Mouse (Mus musculus) cerebellum, postnatal 14 days (tissue): ENCODE results near the gene Aurkb.
"Not testable (repeated sequence)": the region's sequence is repeated elsewhere in the genome, so short reads cannot be mapped to it uniquely, and the experiment has no call there.

Source experiments
- DNase-seq, 2 experiments: peaks; one replicate each; pipeline ENCODE4 v3.0.0; 2021; ENCODE audit warnings: mixed read lengths in 2 of 2

Gene Aurkb

GRCm38 (mm10) chr11:69081613-69082012 lies 36.2 kb downstream of the Aurkb start:
- DNase-seq, result no peak

- DNase-seq, result no peak
Observed at GRCm38 (mm10) chr11:69085608-69086007, 40.2 kb downstream of the Aurkb start.

DNA sequence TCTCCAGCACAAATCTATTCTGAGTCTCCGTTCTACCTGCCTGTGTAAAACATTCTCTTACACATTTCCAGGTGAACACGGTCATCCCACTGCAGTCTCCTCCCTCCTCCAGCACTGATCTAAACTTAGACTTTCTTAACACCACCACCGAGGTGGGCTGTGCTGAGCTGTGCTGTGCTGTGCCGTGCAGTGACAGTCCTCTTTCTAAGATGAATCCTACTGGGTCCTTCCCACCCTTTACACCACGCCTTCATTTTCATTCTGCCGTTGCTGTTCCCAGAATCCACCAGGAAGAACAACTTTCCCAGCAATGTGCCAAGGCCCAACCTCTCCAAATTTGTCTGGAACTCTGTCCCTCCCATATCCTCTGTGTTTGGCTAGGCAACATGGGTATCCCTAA lies 40.9 kb downstream of the Aurkb start:
- no peak for DNase-seq

- DNase-seq, result no peak
Observed at GRCm38 (mm10) chr11:69087082-69087481, 41.6 kb downstream of the Aurkb start.

DNA sequence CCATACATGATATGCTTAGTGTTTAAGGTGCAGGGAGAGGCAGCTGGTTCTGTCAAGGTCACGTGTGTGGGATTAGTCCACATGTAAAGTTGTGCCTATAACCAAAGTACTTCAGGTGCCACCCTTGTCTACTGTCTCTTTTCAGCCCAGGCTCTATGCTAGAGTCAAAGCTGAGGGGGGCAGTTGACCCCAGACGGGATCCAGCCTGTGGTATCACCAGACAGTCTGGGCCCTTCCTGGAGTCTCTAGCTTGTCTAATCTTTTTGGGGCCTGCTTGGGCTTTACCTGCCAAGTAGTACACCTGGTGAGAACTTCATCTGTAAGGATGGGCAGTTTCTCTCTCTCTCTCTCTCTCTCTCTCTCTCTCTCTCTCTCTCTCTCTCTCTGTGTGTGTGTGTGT lies 42.1 kb downstream of the Aurkb start:
- no peak for DNase-seq

DNA sequence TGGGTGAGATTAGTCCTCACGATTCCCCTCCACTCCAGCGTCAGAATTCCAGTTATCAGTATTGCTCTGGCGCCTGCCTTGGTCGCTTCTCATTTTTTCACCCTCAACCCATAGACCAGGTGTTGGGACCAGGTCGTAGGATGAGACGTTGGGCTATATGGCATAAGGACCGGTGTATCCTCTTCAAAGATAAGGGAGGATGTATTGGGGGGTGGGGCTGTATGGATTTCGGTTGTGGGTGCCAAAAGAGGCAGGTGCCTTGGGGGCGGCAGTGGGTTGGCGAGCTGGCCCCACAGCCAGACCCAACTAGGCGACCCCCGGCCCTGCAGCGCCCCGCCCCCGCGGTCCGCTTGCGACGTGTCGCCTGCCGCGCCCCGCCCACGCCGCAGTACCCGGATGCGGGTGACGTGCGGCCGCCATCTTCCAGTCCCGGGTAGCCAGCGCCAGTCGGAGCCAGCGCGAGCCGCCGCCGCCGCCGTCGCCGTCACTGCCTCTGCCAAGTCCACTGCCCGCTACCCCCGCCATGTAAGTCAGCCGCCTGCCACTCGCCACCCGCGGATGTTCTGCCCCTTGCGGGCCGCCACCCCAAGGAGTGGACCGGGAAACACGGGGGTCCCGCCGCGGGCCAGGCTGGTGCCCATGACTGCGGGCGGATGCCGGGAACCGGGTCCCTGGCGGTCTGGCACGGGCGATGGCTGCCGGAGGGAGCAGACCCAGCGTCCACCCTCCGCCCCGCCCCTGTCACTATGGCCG lies 42.8 kb downstream of the Aurkb start, which contains the start of gene Vamp2:
Vamp2 (plus strand) TSS at position 388 of the 753 bp plus-strand sequence.
- peak; percentile 97 to 98 for DNase-seq

GRCm38 (mm10) chr11:69088856-69089615 lies 43.6 kb downstream of the Aurkb start:
- DNase-seq, result no peak

DNA sequence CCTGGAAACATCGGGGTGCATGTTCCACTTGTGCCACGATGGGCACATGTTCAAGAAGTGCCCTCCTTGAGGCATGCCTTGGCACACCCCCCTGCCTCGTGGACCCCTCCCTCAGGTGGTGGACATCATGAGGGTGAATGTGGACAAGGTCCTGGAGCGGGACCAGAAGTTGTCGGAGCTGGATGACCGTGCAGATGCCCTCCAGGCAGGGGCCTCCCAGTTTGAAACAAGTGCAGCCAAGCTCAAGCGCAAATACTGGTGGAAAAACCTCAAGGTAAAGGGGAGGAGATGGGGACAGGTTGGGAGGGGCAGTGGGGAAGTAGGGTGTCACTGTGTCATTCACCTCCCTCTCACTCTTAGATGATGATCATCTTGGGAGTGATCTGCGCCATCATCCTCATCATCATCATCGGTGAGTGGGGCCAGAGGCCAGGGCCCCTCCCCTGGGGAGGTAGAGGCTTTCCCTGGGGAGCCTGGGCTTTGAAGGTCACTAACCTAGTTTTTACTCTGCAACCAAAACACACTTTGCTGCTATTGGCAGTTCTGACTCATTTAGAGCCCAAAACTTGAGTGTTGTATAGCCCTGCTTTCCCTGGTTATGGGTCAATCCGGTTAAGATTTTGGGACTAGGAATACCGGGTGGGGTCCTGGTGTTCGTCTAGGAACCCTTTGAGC lies 44.3 kb downstream of the Aurkb start:
- peak in 1 of 2 experiments; percentile 63 for DNase-seq

GRCm38 (mm10) chr11:69090367-69090766 lies 44.9 kb downstream of the Aurkb start:
- DNase-seq, result no peak

GRCm38 (mm10) chr11:69091566-69092385 lies 46.3 kb downstream of the Aurkb start:
- DNase-seq, result no peak

GRCm38 (mm10) chr11:69092386-69092751 lies 46.9 kb downstream of the Aurkb start:
- DNase-seq, result peak; percentile 94 to 96

GRCm38 (mm10) chr11:69092871-69093270 lies 47.4 kb downstream of the Aurkb start:
- no peak for DNase-seq

- not testable (repeated sequence) for DNase-seq
Observed at GRCm38 (mm10) chr11:69093856-69094255, 48.4 kb downstream of the Aurkb start.

GRCm38 (mm10) chr11:69094697-69095429 lies 49.4 kb downstream of the Aurkb start, which contains the start of gene Per1:
Per1 (plus strand) TSS chr11:69095217.
- DNase-seq, result peak; percentile 98 to 99

GRCm38 (mm10) chr11:69095511-69096231 lies 50.2 kb downstream of the Aurkb start:
- DNase-seq, result peak in 1 of 2 experiments; percentile 42

DNA sequence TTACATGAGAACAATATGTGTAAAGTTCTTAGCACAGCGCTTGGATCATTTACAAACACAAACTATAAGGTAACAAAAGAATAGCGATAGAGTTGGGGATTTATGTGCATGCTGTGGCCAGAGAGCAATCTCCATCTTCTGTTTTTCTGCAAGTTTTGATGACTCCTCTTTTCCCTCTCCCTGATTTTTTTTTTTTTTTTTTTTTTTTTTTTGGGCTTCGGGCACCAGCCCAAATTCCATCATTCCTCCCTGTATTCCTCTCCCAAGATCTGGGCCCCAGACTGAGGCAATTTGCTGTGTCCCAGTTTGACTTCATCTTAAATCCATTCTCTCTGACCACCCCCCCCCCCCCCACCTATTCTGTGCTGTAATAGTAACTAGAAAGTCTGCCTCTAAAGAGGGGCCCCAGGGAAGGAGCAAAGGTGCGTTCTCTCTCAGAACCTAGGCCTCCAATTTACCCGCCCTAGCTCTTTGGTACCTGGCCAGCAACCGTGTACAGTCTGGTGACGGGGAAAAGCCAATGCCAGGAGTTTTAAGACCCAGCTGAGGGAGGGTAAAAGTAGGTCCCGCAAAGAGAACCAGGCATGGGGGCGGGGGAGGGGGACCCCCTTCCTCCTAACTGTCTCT lies 51.0 kb downstream of the Aurkb start:
- no peak for DNase-seq

- peak; percentile 85 to 92 for DNase-seq
Observed at GRCm38 (mm10) chr11:69096987-69097900, 51.8 kb downstream of the Aurkb start.

DNA sequence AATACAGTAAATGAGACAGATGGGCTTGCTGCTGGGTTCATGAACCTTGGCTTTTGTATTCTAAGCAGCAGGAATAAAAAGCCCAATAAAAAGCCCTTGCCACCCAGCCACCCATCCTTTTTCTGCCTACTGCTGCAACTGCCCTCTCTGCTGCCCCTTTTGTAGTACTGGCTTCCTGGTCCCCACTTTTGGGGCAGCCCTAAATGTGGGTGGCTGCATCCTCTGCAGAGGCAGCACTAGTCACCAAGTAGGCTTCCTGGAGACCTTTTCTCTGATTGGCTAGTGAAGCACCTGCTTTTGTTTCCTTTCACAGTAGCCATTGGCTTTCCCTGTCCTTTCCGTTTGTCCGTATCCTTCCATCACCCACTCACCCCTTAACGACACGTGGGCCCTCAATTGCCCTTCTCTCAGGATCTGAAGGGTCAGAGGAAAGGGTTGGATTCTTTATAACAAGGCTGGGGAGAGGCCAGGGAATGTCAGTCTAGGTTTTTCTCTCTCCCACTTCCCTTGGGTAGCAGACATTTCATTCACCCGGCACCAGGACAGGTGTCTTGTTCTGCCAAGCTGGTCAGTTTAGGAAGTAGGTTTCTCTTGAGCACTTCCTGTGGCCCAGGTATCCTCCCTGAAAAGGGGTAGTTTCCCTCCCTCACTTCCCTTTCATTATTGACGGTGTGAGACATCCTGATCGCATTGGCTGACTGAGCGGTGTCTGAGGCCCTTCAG lies 52.8 kb downstream of the Aurkb start:
- no peak for DNase-seq

DNA sequence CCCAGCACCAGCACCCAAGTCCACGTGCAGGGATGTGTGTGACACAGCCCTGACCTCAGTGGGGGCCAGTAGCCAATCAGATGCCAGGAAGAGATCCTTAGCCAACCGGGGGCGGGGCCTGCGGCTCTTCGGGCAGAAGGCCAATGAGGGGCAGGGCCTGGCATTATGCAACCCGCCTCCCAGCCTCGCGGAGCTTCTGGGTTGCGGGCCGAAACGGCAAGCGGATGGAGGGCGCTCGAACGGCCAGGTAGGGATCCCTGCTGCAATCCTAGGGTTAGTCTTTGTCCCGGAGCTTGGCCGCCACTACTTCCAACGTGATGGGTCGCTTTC lies 53.3 kb downstream of the Aurkb start:
- DNase-seq, result peak; percentile 99 to 100
